Mouse (Mus musculus) natural killer cell, adult 2 months (primary cell): ENCODE data around the gene Adh7.

Experiments used
- DNase-seq, 2 experiments: peaks; one replicate each; pipeline ENCODE4 v3.0.0; 2022; ENCODE audit warnings: low spot score in 2 of 2

The Adh7 gene

GRCm38 (mm10) chr3:138224363-138224954 lies 6.9 kb downstream of the Adh7 start:
- DNase-seq, result no peak

GRCm38 (mm10) chr3:138225331-138225730 lies 7.8 kb downstream of the Adh7 start:
- no peak for DNase-seq

- no peak for DNase-seq
Measured at GRCm38 (mm10) chr3:138225853-138226252, 8.3 kb downstream of the Adh7 start.

- DNase-seq, result no peak
Measured at GRCm38 (mm10) chr3:138226476-138226875, 8.9 kb downstream of the Adh7 start.

GRCm38 (mm10) chr3:138227082-138227481 lies 9.5 kb downstream of the Adh7 start:
- DNase-seq, result no peak

GRCm38 (mm10) chr3:138227782-138228181 lies 10.2 kb downstream of the Adh7 start:
- DNase-seq, result no peak

- no peak for DNase-seq
Measured at GRCm38 (mm10) chr3:138229448-138229847, 11.9 kb downstream of the Adh7 start.

- DNase-seq, result no peak
Measured at GRCm38 (mm10) chr3:138230266-138230665, 12.7 kb downstream of the Adh7 start.

- DNase-seq, result no peak
Measured at GRCm38 (mm10) chr3:138231531-138231930, 14.0 kb downstream of the Adh7 start.

- no peak for DNase-seq
Measured at GRCm38 (mm10) chr3:138236546-138237163, 19.1 kb downstream of the Adh7 start.

- no peak for DNase-seq
Measured at GRCm38 (mm10) chr3:138238046-138238445, 20.5 kb downstream of the Adh7 start.

GRCm38 (mm10) chr3:138239461-138239860 lies 21.9 kb downstream of the Adh7 start:
- no peak for DNase-seq

- DNase-seq, result no peak
Measured at GRCm38 (mm10) chr3:138240411-138240810, 22.9 kb downstream of the Adh7 start.

GRCm38 (mm10) chr3:138240942-138241341 lies 23.4 kb downstream of the Adh7 start:
- DNase-seq, result no peak

- DNase-seq, result no peak
Measured at GRCm38 (mm10) chr3:138241371-138241770, 23.8 kb downstream of the Adh7 start.

- DNase-seq, result no peak
Measured at GRCm38 (mm10) chr3:138242021-138242726, 24.6 kb downstream of the Adh7 start.

GRCm38 (mm10) chr3:138242933-138243332 lies 25.4 kb downstream of the Adh7 start:
- no peak for DNase-seq

GRCm38 (mm10) chr3:138244338-138244874 lies 26.8 kb downstream of the Adh7 start:
- no peak for DNase-seq

GRCm38 (mm10) chr3:138246511-138247020 lies 29.0 kb downstream of the Adh7 start:
- DNase-seq, result no peak

- no peak for DNase-seq
Measured at GRCm38 (mm10) chr3:138247241-138247640, 29.7 kb downstream of the Adh7 start.

- no peak for DNase-seq
Measured at GRCm38 (mm10) chr3:138248011-138248410, 30.5 kb downstream of the Adh7 start.

- no peak for DNase-seq
Measured at GRCm38 (mm10) chr3:138248746-138249145, 31.2 kb downstream of the Adh7 start.

GRCm38 (mm10) chr3:138251156-138251555 lies 33.6 kb downstream of the Adh7 start:
- no peak for DNase-seq
